Mouse (Mus musculus) ovary, postnatal 10 days (tissue): Measurements from ENCODE around the gene Ankrd66.

Experiments
- DNase-seq: peaks from one replicate; pipeline ENCODE4 v3.0.0; 2022; ENCODE audit warnings: low spot score

Ankrd66 gene

DNA sequence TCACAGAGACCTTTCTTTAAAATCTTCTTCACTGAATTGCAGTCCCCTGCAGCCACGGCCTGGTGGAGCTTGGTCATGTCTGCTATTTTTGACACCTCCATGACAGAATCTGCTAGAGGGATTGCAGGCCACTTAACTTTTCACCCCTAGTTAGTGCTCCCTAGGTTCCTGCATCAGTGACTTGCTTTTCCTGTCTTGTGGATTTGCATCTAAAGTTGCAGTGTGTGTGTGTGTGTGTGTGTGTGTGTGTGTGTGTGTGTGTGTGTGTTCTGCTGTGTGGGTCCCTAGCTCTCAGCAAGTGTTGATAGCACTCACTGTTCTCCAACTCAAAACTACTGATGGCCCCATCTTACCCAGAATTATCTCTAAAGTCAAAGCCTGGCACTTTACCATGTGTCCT is at the start of gene Ankrd66:
Gene Ankrd66, minus strand, starts transcription at position 101 of the 400 bp plus-strand sequence.
- no peak for DNase-seq

DNA sequence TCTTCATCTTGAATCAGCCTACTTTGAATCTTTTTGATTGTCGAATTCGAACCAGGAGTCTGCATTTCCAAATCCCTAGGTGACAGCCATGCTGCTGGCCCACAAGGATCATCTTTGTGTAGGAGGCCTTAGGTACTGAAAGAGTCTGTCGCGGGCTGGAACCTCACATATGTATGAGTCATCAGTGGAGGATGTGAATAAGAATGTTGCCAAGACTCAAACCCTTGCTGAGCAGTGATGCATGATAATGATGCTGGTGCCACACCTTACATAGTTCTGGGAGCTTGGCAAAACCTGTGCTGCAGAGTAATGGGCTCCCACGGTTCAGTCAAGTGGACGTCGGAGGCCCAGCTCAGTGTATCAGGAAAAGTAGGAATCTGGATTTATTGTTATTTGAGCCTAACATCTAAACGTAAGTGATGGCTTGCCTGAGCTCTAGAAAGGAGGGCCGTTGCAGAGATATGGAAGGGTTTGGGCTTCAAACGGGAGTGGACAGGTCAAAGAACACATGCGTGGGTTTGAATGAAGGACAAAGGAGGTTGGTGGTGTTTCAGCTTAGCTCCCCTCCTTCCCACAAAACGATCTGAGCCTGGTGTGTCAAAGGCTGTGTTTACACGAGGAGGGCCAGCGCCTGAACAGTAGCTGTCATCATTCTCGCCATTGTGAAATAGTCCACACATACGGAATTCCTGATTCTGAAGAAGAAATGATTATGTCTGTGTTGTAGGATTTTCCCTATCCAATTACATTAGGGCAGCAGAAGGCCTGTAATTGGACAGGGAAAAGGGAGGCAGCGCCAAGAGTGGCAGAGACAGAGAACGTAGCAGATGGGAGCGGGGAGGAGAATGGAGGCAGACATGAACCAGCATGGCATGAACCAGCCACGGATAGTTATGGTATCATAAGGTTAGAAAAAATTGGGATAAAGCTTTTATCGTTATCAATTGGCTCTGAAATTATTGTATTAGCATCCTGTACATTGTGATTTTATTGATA is 49.2 kb upstream of the Ankrd66 start:
- no peak for DNase-seq

DNA sequence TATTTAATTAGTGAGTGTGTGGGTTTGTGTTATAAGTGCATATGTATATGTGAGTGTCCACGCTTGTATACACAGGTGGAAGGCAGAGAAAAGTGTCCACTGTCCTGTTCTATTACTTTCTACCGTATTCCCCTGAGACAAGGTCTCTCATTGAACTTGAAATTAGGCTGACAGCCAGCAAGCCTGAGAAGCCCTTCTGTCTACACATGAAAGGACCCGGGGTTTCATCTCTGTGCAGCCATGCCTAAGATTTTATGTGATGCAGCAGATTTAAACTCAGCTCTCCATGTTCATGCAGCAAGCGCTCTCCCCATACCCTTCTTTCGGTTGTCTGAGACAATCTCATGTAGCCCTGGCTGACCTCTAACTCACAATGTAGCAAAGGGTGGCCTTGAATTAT is 47.1 kb upstream of the Ankrd66 start:
- DNase-seq, result no peak

DNA sequence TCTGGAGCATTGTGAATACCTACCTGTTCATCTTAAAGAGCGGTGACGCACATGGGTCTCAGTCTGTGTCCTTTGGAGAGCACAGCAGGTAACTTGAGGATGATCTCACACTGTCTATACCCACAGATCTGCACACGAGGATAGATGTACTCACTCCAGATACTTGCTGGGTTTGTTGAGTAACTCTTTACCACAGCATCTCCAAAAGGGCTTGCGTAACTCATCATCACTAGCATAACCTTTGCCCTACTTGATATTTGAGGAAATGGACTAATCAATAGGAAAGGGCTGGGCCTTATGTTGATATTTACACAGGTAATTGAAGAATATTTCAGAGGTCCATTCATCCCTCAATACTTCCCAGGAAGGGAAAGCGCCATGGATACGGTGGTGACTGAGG is 46.3 kb upstream of the Ankrd66 start:
- no peak for DNase-seq

DNA sequence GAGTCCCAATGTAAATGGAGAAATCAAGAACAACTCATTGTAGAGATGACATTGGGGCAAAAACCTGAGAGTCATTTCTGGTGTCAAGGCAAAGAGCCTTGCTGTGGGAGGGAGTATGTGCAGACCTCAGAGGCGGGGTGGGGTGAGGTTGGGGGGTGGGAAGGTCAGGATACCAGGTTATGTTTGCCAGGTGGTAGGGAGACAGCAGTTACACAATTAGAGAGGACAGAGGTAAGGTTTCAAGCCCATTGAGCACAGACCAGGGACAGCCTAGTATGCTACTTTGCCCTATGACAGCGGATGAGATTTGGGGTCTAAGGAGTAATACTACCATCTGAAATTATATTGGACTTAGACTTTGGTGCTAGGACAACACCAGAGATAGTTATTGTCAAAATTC is 43.8 kb upstream of the Ankrd66 start:
- no peak for DNase-seq

DNA sequence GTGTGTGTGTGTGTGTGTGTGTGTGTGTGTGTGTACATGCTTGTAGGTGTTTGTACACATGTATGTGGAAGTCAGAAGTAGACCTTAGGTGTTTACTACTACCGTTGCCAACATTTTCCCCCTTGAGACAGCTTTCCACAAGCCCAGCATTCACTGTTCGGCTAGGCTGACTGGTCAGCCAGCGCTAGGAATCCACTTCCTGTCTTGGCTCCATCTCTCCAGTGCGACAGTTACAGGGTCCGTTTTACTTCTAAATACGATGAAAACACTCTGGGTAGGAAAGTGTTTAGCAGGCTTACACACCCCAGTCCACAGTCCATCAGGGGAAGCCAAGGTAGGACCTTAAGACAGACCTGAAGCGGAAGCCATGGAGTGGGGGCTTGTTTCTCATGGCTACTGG is 41.3 kb upstream of the Ankrd66 start:
- DNase-seq, result no peak

DNA sequence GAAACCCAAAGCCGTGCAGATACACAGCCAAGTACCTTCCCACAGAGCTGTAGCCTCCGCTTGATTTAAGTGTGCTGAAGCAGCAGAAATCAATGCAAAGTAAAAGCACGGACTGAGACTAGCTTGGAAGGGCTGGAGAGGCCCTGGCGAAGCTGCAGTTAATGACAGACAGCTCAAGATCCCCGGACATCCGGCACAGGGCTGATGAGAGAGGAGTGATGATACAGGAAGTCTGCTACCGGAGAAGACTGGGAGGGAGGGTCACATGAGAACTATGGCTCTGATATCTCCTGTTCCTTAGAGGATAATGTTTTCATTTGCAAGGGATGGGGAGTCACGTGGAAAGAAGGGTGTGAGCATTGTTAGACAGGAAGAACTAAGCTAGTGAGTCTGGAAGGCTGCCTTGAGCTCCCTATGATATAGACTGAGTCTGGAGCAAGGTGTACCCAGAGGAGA is 37.6 kb upstream of the Ankrd66 start:
- no peak for DNase-seq

DNA sequence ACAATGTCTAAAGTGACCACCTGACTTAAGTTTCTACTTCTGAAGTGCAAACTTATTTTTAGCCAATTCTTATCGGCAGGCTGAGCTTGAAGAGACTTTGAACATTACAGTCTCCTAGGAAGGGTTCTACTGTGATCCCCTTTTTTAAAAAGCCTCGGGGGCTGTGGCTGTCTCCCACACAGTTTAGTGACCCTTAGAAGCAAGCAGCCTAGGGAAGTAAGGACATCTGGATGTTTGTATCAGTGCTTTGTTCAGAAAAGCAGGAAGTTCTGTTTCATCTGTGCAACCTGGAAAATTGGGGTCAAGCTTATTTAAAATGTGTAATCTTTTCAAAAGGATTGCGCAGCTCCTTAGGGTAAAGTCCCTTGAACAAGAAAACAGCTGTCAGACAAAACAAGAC is 37.0 kb upstream of the Ankrd66 start:
- DNase-seq, result no peak

DNA sequence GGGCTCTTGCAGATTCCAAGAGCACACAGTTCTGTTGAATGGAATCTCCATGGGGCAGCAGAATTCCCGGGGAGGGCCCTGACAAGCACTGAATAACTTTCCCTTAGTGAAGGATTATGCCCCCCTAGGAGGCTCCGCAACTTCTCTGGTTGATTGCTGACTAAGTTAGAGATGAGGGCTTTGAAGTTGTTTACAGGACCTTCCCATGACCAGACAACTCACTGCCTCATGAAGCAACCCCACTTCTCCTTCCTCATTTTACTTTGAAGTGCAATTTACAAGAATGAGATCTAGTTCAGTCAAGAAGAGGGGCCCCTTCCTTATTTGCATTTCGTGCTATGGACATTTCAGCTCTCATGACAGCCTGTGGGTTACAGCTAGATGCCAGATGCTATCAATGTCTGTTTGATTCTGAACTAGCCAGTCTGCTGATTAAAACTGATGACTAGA is 30.2 kb upstream of the Ankrd66 start:
- no peak for DNase-seq

DNA sequence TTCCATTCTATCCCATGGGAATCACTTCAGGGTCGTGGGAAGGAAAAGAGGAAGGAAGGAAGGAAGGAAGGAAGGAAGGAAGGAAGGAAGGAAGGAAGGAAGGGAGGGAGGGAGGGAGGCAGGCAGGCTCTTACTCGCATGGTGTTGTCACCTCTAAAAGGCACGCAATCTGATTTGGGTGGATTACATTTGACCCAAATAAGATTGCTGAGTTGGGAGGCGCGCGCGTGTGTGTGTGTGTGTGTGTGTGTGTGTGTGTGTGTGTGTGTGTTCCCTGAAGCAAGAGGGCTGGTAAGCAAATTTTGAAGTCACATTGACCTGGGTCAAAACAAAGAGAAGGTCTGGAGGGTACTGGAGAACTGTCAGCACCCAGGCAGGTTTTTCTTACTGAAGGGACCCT is 25.8 kb upstream of the Ankrd66 start:
- no peak for DNase-seq

DNA sequence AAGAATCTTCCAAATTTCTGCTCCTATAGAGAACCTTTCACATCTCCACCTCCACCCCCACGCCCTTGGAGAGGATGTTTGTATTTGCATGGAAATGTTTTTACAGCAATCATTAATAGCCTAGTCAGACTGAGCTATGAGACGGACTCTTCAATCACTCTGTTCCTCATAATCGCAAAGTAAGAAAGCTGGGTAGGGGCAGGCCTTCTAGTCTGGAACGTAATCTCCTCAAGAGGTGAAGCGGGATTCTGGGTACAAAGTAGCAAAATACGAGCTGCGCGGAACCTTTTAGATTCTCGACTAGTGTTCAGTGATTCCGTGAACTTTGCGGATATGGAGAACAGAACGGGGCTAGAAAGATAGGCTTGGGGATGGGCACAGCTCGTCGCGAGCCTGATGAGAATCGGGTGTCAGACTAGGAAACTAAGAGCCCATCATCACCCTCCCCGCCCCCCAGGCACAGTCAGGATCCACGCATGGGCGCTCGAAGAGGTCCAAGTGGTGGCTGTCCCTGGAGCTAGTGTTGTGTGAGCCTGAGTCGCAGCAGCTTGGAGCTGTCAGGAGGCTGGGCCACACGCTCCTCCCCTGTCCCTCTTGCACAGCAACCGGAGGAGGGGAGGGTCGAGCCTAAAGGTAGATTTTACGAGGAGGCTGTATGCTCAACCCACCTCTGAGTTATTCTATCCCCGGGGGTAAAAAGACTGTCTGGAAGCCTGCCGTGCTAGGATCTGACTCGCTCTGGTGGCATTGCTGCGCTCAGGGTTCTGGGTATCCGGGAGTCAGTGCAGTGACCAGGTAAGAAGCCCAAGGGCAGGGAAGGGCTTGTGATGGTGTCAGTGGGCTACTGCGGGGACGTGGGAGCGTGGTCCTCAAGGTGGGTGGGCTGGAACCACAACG is 24.8 kb upstream of the Ankrd66 start, which contains the start of gene Pla2g7:
Gene Pla2g7, plus strand, starts transcription at position 107 of the 897 bp plus-strand sequence.
- DNase-seq, result no peak

DNA sequence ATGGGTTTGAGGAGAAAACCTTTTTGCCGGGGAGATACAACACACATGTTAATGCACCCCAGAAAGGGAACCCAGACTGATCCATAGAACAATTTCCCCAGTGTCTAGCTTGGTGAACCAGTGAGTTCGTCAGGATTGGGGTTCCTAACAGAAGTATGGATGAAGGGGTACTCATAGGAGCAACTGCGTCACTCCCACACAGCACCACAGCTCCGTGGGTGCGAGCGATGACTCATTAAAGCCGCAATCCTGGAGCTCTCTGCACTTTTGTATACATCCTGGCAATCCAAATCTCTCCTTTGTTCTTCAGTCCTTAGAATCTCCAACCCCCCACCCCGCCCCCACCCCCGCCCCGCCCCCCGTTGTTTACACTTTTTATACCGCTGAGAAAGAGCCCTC is 24.2 kb upstream of the Ankrd66 start:
- DNase-seq, result no peak

DNA sequence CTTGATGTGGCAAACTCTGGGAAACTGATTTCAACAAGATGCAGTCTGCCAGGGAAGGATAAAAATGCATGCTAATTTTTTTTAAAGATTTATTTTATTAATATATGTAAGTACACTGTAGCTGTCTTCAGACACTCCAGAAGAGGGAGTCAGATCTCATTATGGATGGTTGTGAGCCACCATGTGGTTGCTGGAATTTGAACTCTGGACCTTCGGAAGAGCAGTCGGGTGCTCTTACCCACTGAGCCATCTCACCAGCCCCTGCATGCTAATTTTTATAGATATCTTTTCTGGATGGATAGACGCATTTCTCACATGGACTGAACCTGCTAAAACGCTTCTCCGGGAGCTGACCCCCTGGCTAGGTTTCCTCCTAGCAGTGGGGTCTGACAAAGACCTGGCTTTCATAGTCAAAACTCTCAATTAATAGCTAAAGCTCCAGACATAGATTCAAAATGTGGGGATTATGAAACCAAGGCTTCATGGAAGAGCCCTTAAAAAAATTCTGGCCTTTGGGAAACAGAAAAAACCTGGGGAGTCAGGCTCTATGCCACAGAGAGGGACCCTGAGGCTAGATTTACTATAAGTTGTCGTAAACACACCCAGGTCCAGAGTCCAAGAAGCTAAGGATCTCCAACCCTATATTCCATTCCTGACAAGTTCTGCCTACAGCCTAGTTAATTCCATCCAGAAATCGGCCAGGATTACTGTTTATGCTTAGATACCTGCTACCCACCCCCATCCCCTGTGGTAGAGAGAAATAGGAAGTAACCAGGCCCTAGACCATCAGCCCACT is 20.0 kb upstream of the Ankrd66 start:
- no peak for DNase-seq

DNA sequence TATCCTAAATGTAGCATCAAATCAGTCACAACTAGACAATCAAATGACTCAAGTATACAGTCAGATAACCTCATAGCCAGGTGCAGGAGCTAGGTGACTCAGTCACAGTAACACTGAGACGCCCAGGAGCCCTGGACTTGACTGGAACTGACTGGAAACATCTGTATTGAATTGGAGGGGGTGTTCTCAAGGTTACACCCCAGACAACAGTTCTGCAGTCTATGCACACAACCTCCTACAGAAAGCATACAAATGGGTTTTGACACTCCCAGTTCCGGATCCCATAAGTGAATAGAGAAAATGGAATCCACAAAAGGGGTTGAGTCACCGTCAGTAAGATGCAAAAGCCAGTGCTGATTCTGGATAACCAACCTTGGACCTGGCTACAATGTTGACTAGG is 15.2 kb upstream of the Ankrd66 start:
- no peak for DNase-seq

DNA sequence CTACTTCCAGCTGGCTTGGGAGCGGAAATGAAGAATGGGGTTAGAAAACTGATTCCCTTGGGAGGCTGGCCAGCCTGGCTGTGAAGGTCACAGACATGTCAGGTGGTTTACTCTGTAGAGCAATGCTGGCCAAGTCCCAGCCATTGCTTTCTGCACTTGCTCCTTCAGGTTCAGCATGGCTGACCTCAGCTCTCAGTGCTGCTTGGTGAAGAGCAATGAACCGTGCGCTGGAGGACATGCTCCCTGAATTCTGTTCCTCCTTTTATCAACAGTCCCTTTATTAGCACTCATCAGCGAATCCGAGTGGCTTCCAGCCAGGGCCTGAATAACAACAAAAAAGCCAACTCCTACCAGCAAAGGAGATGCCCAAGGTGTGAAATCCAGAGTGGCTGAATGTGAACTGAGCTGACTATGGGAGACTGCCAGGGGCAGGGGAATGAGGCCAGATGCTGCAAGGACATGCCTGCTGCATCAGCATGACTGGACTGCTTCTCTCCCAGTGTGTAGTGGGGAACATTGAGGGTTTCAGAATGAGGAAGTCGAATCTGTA is 14.2 kb upstream of the Ankrd66 start:
- peak; percentile 3 for DNase-seq

DNA sequence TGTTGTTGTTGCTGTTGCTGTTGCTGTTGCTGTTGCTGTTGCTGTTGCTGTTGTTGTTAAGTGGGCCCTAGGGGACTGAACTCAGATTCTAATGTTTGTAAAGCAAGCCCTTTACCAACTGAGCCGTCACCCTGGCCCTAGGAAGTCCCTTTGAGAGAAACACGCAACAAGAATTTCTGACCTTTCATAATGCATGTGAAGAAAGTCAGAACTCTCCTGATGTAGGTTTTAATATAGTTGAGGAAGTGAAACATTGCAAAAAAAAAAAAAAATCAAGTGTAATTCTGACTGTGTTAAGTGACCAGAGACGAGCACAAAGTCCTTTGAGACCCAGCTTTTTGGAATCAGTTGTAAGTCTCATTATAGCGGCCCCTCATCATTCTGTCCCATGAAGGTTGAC is 13.7 kb upstream of the Ankrd66 start:
- no peak for DNase-seq

DNA sequence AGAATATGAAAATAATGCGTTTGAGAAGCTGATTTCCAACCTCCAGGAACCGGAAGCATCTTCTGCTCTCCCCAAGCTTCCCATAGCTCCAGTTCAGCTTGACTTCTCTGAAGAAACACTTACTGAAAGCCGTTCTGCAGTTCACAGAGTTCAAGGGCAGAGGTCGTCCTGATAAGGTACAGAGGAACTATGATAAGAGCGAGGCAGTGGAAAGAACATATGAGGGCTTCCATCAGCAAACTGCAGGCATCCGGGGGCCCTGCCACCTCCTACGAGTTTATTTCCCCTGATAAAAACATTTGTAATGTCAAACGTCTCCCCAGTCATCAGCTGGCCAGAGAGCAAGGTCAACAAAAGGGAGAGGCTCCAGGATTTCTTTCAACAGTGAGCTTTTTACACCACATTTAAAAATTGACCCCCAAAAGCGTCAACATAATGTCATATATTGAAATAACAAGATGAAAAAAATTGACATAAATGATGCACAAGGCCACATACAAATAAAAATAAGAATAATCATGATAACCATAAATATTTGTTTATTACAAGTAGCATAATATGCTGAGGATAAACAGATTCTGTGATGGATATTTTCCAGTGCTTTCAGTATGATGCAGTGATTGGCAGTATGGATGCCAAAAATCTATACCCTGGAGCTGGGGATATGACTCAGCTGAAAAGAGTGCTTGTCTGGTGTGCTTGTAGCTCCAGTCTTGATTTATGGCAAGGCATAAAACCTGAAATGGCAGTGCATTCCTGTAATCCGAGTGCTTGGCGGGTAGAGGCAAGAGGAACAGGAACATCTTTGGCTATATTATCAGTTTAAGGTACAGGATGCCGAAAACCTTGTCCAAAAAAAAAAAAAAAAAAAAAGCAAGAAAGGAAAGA is 11.3 kb upstream of the Ankrd66 start:
- no peak for DNase-seq

DNA sequence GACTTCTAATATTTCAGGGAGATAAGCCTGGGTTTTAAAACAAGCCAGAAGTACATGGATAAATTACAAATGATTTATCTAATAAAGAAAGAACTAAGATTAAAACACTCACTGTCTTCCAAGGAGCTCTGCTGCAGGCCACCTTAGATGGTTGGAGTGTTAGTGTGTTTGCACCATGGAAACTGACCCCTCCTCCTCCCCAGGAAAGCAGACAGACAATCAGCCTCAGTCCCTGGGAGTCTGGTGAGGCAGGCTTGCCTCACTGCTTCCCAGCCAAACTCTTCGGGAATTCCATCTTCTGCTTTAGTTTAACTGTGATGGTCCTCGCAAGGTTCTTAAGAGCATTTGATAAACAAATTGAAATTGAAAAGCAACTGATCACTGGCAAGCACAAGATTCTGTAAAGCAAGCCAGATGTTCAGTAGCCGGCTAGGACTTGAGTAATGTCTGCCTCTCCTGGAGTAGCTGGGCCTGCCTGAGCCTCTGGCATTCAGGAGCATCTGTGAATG is 7.7 kb upstream of the Ankrd66 start:
- no peak for DNase-seq

DNA sequence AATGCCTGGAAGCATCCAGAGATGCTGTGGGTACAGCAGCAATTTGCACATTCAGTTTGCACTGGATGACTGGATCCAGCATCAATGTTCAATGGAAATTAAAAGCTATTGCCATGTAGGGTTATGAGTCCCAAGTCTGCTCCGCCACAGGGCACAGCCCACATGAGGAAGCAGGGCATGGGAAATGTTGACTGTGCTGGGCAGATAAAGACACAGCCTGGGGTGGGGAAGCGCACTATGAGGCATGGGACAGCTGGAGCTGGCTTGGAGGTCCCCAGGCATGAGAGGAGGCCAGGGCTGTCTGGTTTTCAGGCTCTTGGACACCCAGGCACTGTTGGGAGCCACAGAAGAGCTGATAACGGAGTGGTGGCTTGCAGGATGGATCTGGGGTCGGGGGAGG is 601 bp upstream of the Ankrd66 start:
- DNase-seq, result no peak

DNA sequence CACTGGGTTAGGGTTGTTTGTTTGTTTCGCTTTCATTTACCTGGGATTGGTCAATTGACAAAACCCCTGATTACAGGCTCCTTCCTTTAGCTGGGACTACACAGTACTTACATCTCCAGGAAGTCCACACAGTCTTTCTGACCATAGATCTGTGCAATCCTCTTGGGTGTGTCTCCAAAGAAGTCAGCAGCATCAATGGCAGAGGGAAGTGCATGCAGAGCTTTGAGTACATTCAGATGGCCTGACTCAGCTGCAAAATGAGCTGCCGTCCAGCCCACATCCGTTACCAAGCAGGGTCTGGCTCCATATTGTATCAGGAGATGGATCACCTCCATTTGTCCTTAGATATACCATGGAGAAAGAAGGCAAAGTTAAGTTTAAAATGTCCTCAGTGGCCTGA is 4.7 kb downstream of the Ankrd66 start:
- DNase-seq, result no peak
